Mouse (Mus musculus) myocyte (in vitro differentiated cells): ENCODE measurements at regions not wholly inside any gene's neighbourhood (a gene's known extent, or its start where the extent isn't known, plus 50 kb on each side); places are given as distances from the start of the nearest gene placed in this dataset.

Experiments used
- H3K27me3 ChIP-seq: one replicate; pipeline ENCODE4 v1.6.1; 2011; ENCODE audit not compliant: control insufficient read depth, insufficient read depth, insufficient read length
- H3K36me3 ChIP-seq: one replicate; pipeline ENCODE4 v1.6.1; 2011; ENCODE audit not compliant: control insufficient read depth, insufficient read depth
- H3K4me2 ChIP-seq: one replicate; pipeline ENCODE4 v1.6.1; 2011; ENCODE audit warnings: low read depth, control low read depth
- H3K4me3 ChIP-seq: one replicate; pipeline ENCODE4 v1.5.1; 2011; ENCODE audit warnings: mild to moderate bottlenecking, control low read depth, moderate library complexity
- H3K79me2 ChIP-seq: one replicate; pipeline ENCODE4 v1.6.1; 2011; ENCODE audit not compliant: control insufficient read depth, insufficient read depth
- H3ac ChIP-seq: one replicate; pipeline ENCODE4 v1.6.1; 2011; ENCODE audit not compliant: control insufficient read depth, insufficient read length
- CEBPB ChIP-seq: IDR thresholded peaks from 2 replicates; pipeline ENCODE4 v1.6.1; 2011; ENCODE audit warnings: mild to moderate bottlenecking, moderate library complexity; ENCODE audit not compliant: poor library complexity, insufficient read depth, severe bottlenecking
- E2F4 ChIP-seq: IDR thresholded peaks from one replicate; pipeline ENCODE4 v1.6.1; 2011; ENCODE audit warnings: mild to moderate bottlenecking, control low read depth, moderate library complexity; ENCODE audit not compliant: insufficient read depth
- MAX ChIP-seq: IDR thresholded peaks from one replicate; pipeline ENCODE4 v1.6.1; 2011; ENCODE audit warnings: low read depth, mild to moderate bottlenecking, control low read depth
- MYOD1 ChIP-seq, 3 experiments: IDR thresholded peaks; one replicate each; pipeline ENCODE4 v1.6.1; 2011; ENCODE audit warnings: control low read depth in 2 of 3, low read depth in 2 of 3, mild to moderate bottlenecking in 2 of 3, moderate library complexity in 1 of 3; ENCODE audit not compliant: insufficient read length in 2 of 3, control insufficient read depth in 1 of 3
- MYOG ChIP-seq, 3 experiments: IDR thresholded peaks; one replicate each; pipeline ENCODE4 v1.6.1; 2011; ENCODE audit warnings: control low read depth in 2 of 3, low read depth in 2 of 3, mild to moderate bottlenecking in 2 of 3; ENCODE audit not compliant: insufficient read length in 2 of 3, control insufficient read depth in 1 of 3, insufficient read depth in 1 of 3
- POLR2A ChIP-seq: IDR thresholded peaks from one replicate; pipeline ENCODE4 v1.6.1; 2011; ENCODE audit warnings: low read depth, mild to moderate bottlenecking, control low read depth, moderate library complexity; ENCODE audit not compliant: insufficient read length
- POLR2AphosphoS2 ChIP-seq: IDR thresholded peaks from one replicate; pipeline ENCODE4 v1.6.1; 2011; ENCODE audit warnings: low read depth, control low read depth; ENCODE audit not compliant: insufficient read length
- REST ChIP-seq: IDR thresholded peaks from one replicate; pipeline ENCODE4 v1.6.1; 2011; ENCODE audit warnings: mild to moderate bottlenecking, control low read depth, moderate library complexity; ENCODE audit not compliant: insufficient read depth, insufficient read length
- SRF ChIP-seq: IDR thresholded peaks from one replicate; pipeline ENCODE4 v1.6.1; 2011; ENCODE audit warnings: low read depth; ENCODE audit not compliant: control insufficient read depth, insufficient read length
- TCF12 ChIP-seq: IDR thresholded peaks from one replicate; pipeline ENCODE4 v1.6.1; 2011; ENCODE audit warnings: mild to moderate bottlenecking, control low read depth; ENCODE audit not compliant: poor library complexity, insufficient read depth, severe bottlenecking
- TCF3 ChIP-seq: IDR thresholded peaks from one replicate; pipeline ENCODE4 v1.6.1; 2011; ENCODE audit warnings: low read depth, control low read depth; ENCODE audit not compliant: insufficient read length
- USF1 ChIP-seq: IDR thresholded peaks from one replicate; pipeline ENCODE4 v1.6.1; 2011; ENCODE audit warnings: low read depth, mild to moderate bottlenecking, control low read depth, moderate library complexity

- H3K36me3 ChIP-seq, result no peaks in the 10 kb centered on the region
- H3K4me3 ChIP-seq, result no peak overlapping the region
- peak overlapping the region; percentile 77 for H3K4me2 ChIP-seq
- no peaks in the 10 kb centered on the region for H3K27me3 ChIP-seq
- no peaks in the 10 kb centered on the region for H3K79me2 ChIP-seq
- TF ChIP-seq REST, result no peak
- TF ChIP-seq CEBPB, result no peak
- no peak for TF ChIP-seq MYOD1 (IDR thresholded peaks at IDR 0.05; ENCODE audit: control insufficient read depth in 1 of 3, insufficient read length in 2 of 3, low read depth in 2 of 3)
- TF ChIP-seq POLR2A, result no peak
- no peak for TF ChIP-seq SRF
- no peak for TF ChIP-seq USF1
- TF ChIP-seq MYOG (IDR thresholded peaks at IDR 0.05; ENCODE audit: control insufficient read depth in 1 of 3, insufficient read depth in 1 of 3, insufficient read length in 2 of 3, low read depth in 2 of 3), result no peak
- TF ChIP-seq MAX, result no peak
- TF ChIP-seq E2F4, result no peak
- no peak for TF ChIP-seq POLR2AphosphoS2
- TF ChIP-seq TCF3, result no peak
- TF ChIP-seq TCF12, result no peak
- no peak overlapping the region for H3ac ChIP-seq
These were observed 77.5 kb upstream of the Arid5b start for GRCm38 (mm10) chr10:68356093-68356485.

GRCm38 (mm10) chr10:68355471-68356092, 77.0 kb upstream of the Arid5b start:
- Histone ChIP-seq H3K79me2 (no peaks in the 10 kb centered on the region), H3K4me3 (no peak overlapping the region), H3K4me2 (peak overlapping the region; percentile 77), H3K36me3 (no peaks in the 10 kb centered on the region), H3ac (no peak overlapping the region), H3K27me3 (no peaks in the 10 kb centered on the region)
- no peak for TF ChIP-seq SRF
- no peak for TF ChIP-seq TCF12
- no peak for TF ChIP-seq MYOD1 (IDR thresholded peaks at IDR 0.05; ENCODE audit: control insufficient read depth in 1 of 3, insufficient read length in 2 of 3, low read depth in 2 of 3)
- TF ChIP-seq POLR2AphosphoS2, result no peak
- TF ChIP-seq MAX, result no peak
- TF ChIP-seq REST, result no peak
- TF ChIP-seq POLR2A, result no peak
- no peak for TF ChIP-seq E2F4
- no peak for TF ChIP-seq MYOG (IDR thresholded peaks at IDR 0.05; ENCODE audit: control insufficient read depth in 1 of 3, insufficient read depth in 1 of 3, insufficient read length in 2 of 3, low read depth in 2 of 3)
- TF ChIP-seq USF1, result no peak
- TF ChIP-seq TCF3, result no peak
- no peak for TF ChIP-seq CEBPB

GRCm38 (mm10) chr10:68354335-68355231, 76.0 kb upstream of the Arid5b start:
- Histone ChIP-seq H3K4me2 (peak overlapping the region; percentile 77), H3K36me3 (no peaks in the 10 kb centered on the region), H3K4me3 (peak overlapping the region; percentile 11), H3K79me2 (no peaks in the 10 kb centered on the region), H3ac (no peak overlapping the region), H3K27me3 (no peaks in the 10 kb centered on the region)
- TF ChIP-seq CEBPB (peak; percentile 71), TCF12 (peak; percentile 16), POLR2A (no peak)

GRCm38 (mm10) chr10:68353692-68354232, 75.2 kb upstream of the Arid5b start:
- TF ChIP-seq REST (no peak), TCF3 (no peak), POLR2A (no peak), USF1 (no peak), MAX (no peak), CEBPB (no peak)
- peak overlapping the region; percentile 77 for H3K4me2 ChIP-seq
- H3K36me3 ChIP-seq, result no peaks in the 10 kb centered on the region
- H3K79me2 ChIP-seq, result no peaks in the 10 kb centered on the region
- peak overlapping the region; percentile 11 for H3K4me3 ChIP-seq
- no peak overlapping the region for H3ac ChIP-seq
- no peaks in the 10 kb centered on the region for H3K27me3 ChIP-seq
